In the genomic region with DNA sequence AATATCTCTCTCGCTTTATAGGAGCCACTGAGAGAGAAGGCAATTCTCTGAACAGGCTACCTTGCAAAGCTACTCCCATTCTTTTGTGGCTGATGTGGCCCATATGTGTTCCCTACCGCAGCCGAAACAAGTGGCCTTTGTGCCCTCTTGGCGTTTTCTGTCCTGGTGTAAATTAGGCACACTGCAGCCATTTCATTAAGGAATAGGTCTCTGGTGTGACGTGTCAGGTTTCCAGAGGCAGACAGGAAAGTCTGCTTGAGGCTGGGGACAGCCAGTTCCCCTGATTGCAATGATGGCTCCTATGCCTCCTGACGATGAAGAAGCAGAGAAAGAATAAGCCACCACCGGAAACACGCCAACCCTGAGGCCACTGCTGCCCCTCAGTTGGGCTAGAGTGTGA, we compare ENCODE assay signal across 19 mouse cellular contexts. TPM values are rescaled to one million over a fixed set of nuclear protein-coding genes. Genes with fewer than 3 reads are reported as not detected.
DNase-seq lines count a peak whose midpoint lies in the region; ATAC-seq lines count a peak whose summit lies in the region.
"Had no signal": no experiment of that assay in that cellular context is flagged by ENCODE, and none has a peak within 500 bp of the region (broad histone marks: within the 10 kb centered on the region; RNA-seq: fewer than 3 reads in every experiment).

No protein-coding gene starts in this region.

- no peak overlapping the region for H3K4me3 ChIP-seq in embryonic facial prominence, embryonic 11.5 days (ENCODE audit: low read depth, low read length)
- no peak overlapping the region for H3K4me3 ChIP-seq in limb, embryonic 11.5 days (ENCODE audit: low read depth, low read length)
- H3K4me3 ChIP-seq in intestine, embryonic 16.5 days (ENCODE audit: low read length), result no peak overlapping the region
- H3K4me3 ChIP-seq: embryonic facial prominence, embryonic 13.5 days; forebrain, embryonic 12.5 days; heart, embryonic 13.5 days had no signal

- no peak overlapping the region for H3K9ac ChIP-seq in embryonic facial prominence, embryonic 11.5 days (replicated peaks; ENCODE audit: low read length)
- H3K9ac ChIP-seq in limb, embryonic 11.5 days (ENCODE audit: low read length), result no peak overlapping the region
- H3K9ac ChIP-seq in intestine, embryonic 16.5 days (ENCODE audit: low read depth, low read length), result no peak overlapping the region
- H3K9ac ChIP-seq: embryonic facial prominence, embryonic 13.5 days; forebrain, embryonic 12.5 days; heart, embryonic 13.5 days; hindbrain, embryonic 14.5 days had no signal

- no peak overlapping the region for H3K4me2 ChIP-seq in embryonic facial prominence, embryonic 11.5 days (ENCODE audit: low read depth, low read length)
- no peak overlapping the region for H3K4me2 ChIP-seq in limb, embryonic 11.5 days (ENCODE audit: low read depth, severe bottlenecking)
- H3K4me2 ChIP-seq in intestine, embryonic 16.5 days (ENCODE audit: low read depth, low read length), result no peak overlapping the region
- H3K4me2 ChIP-seq: embryonic facial prominence, embryonic 13.5 days; forebrain, embryonic 12.5 days; heart, embryonic 13.5 days; hindbrain, embryonic 14.5 days had no signal

- ATAC-seq in embryonic facial prominence, embryonic 11.5 days (replicated peaks; ENCODE audit: insufficient number of reproducible peaks, low FRiP score, low TSS enrichment, low read depth), result no peak
- ATAC-seq in limb, embryonic 11.5 days (ENCODE audit: insufficient number of reproducible peaks, low FRiP score, low TSS enrichment, low read depth), result peak; percentile 62; the same call in 1 of the 2 replicates
- no peak for ATAC-seq in intestine, embryonic 16.5 days
- ATAC-seq: forebrain, embryonic 16.5 days; intestine, postnatal 0 days had no signal

- WGBS in embryonic facial prominence, embryonic 11.5 days, result 33% methylated on average over 8 of the region's 8 CpGs
- 33% methylated on average over 8 of the region's 8 CpGs for whole genome bisulfite sequencing in limb, embryonic 11.5 days
- 71% methylated on average over 8 of the region's 8 CpGs for WGBS in intestine, embryonic 16.5 days

- DNase-seq in embryo, embryonic 11 days, result peak; percentile 26
- DNase-seq in embryonic facial prominence, embryonic 11.5 days (ENCODE audit: low spot score), result peak; percentile 43
- peak; percentile 59 for DNase-seq in limb, embryonic 11.5 days (ENCODE audit: low spot score)
- DNase-seq in right cerebral cortex, adult 2 months (ENCODE audit: low spot score in 2 of 2), result no peak
- no peak for DNase-seq in neural tube, embryonic 10.5 days (ENCODE audit: extremely low spot score, low spot score)
- DNase-seq: adrenal gland, adult 8-10 months; adrenal gland, postnatal 36 days; cerebellum, adult 11 months; cerebellum, adult 8-10 months; cerebellum, postnatal 14 days; gastrocnemius, postnatal 25 days; heart, postnatal 4 days had no signal

- H3K36me3 ChIP-seq in embryonic facial prominence, embryonic 11.5 days (replicated peaks; ENCODE audit: control insufficient read depth, insufficient read depth, low read depth, low read length), result no peaks in the 10 kb centered on the region
- no peaks in the 10 kb centered on the region for H3K36me3 ChIP-seq in limb, embryonic 11.5 days (ENCODE audit: control insufficient read depth, insufficient read depth, low read length)
- no peaks in the 10 kb centered on the region for H3K36me3 ChIP-seq in intestine, embryonic 16.5 days (ENCODE audit: control insufficient read depth, insufficient read depth, low read length)
- H3K36me3 ChIP-seq: embryonic facial prominence, embryonic 13.5 days; forebrain, embryonic 12.5 days; heart, embryonic 13.5 days had no signal

- no peaks in the 10 kb centered on the region for H3K27me3 ChIP-seq in embryonic facial prominence, embryonic 11.5 days (ENCODE audit: control insufficient read depth, insufficient read depth, low read length)
- no peaks in the 10 kb centered on the region for H3K27me3 ChIP-seq in limb, embryonic 11.5 days (ENCODE audit: control insufficient read depth, insufficient read depth, low read length)
- H3K27me3 ChIP-seq in intestine, embryonic 16.5 days (replicated peaks; ENCODE audit: control insufficient read depth, insufficient read depth, low read length), result no peaks in the 10 kb centered on the region

- no peaks in the 10 kb centered on the region for H3K9me3 ChIP-seq in embryonic facial prominence, embryonic 11.5 days (replicated peaks; ENCODE audit: control insufficient read depth, low read length)
- no peaks in the 10 kb centered on the region for H3K9me3 ChIP-seq in limb, embryonic 11.5 days (ENCODE audit: control insufficient read depth, low read length)
- H3K9me3 ChIP-seq in intestine, embryonic 16.5 days (ENCODE audit: control insufficient read depth, low read length), result no peaks in the 10 kb centered on the region
- H3K9me3 ChIP-seq: embryonic facial prominence, embryonic 13.5 days; forebrain, embryonic 12.5 days; heart, embryonic 13.5 days had no signal

- H3K27ac ChIP-seq in embryonic facial prominence, embryonic 11.5 days (replicated peaks; ENCODE audit: low read depth, low read length), result no peak overlapping the region
- H3K27ac ChIP-seq in limb, embryonic 11.5 days (replicated peaks; ENCODE audit: low read depth, low read length), result peak overlapping the region; percentile 59
- no peak overlapping the region for H3K27ac ChIP-seq in intestine, embryonic 16.5 days (ENCODE audit: low read length)
- H3K27ac ChIP-seq: embryonic facial prominence, embryonic 13.5 days; forebrain, embryonic 12.5 days; heart, embryonic 13.5 days; hindbrain, embryonic 14.5 days had no signal

- H3K4me1 ChIP-seq in embryonic facial prominence, embryonic 11.5 days (ENCODE audit: control insufficient read depth, insufficient read depth, low read length), result no peaks in the 10 kb centered on the region
- H3K4me1 ChIP-seq in limb, embryonic 11.5 days (ENCODE audit: control insufficient read depth, insufficient read depth, low read length), result 0 out of 2 replicates have a peak, but pooled peaks cover 2% of the 10 kb centered on the region
- H3K4me1 ChIP-seq in intestine, embryonic 16.5 days (ENCODE audit: control insufficient read depth, insufficient read depth, low read length), result no peaks in the 10 kb centered on the region
- H3K4me1 ChIP-seq: forebrain, embryonic 12.5 days; heart, embryonic 13.5 days had no signal

RNA-seq across cellular contexts. Expression of a gene that starts 59.3 kb away (rescaled TPM):
- 26.9 TPM in 2 replicates for polyA plus RNA-seq in embryonic facial prominence, embryonic 11.5 days (2014; fragmentation: Nextera tagmentation; extraction: Ambion mirVana)
- 26.6 and 30.5 TPM in 2 replicates for polyA plus RNA-seq in limb, embryonic 11.5 days (2014; fragmentation: Nextera tagmentation; extraction: Ambion mirVana)
- 8.1 and 9.8 TPM in 2 replicates for polyA plus RNA-seq in intestine, embryonic 16.5 days (2015; fragmentation: Nextera tagmentation; extraction: Ambion mirVana)

Comparison
In these comparisons a context has a peak if more than half of its experiments do, and no peak if none do; other contexts are left out.
1. DNase-seq: peak in embryo, embryonic 11 days (single experiment), embryonic facial prominence, embryonic 11.5 days (single experiment) and limb, embryonic 11.5 days (single experiment); none in right cerebral cortex, adult 2 months (0 of 2) and neural tube, embryonic 10.5 days (single experiment).